Mouse (Mus musculus): ENCODE results near the gene Tmem43. TPM values are rescaled to one million over a fixed set of nuclear protein-coding genes. Genes with fewer than 3 reads are reported as not detected.

Gene Tmem43
- polyA plus RNA-seq, 1 experiment, result 68.1 TPM

GRCm38 (mm10) chr6:91510211-91510610, 36.7 kb downstream of the Tmem43 start:
- Histone ChIP-seq H3K36me3 (ENCODE audit: control insufficient read depth, insufficient read depth) (peaks cover 10% of the 10 kb centered on the region), H3K79me2 (ENCODE audit: control insufficient read depth, insufficient read depth) (peaks cover 13% of the 10 kb centered on the region), H3K4me3 (ENCODE audit: insufficient read depth, poor library complexity, severe bottlenecking) (no peak overlapping the region)

GRCm38 (mm10) chr6:91514135-91514534, 40.6 kb downstream of the Tmem43 start:
- H3K4me3 ChIP-seq (ENCODE audit: insufficient read depth, poor library complexity, severe bottlenecking), result no peak overlapping the region
- peaks cover 48% of the 10 kb centered on the region for H3K79me2 ChIP-seq (ENCODE audit: control insufficient read depth, insufficient read depth)
- peaks cover 18% of the 10 kb centered on the region for H3K79me3 ChIP-seq (ENCODE audit: low read depth)
- peaks cover 21% of the 10 kb centered on the region for H3K36me3 ChIP-seq (ENCODE audit: control insufficient read depth, insufficient read depth)
- no peak for TF ChIP-seq CTCF (IDR thresholded peaks at IDR 0.05; ENCODE audit: control insufficient read depth, insufficient read depth, insufficient read length)
- no peak for TF ChIP-seq USF1 (IDR thresholded peaks at IDR 0.05; ENCODE audit: low read depth)
- no peak for TF ChIP-seq MYOG (IDR thresholded peaks at IDR 0.05; ENCODE audit: control insufficient read depth, extremely low read depth, insufficient read length)
- TF ChIP-seq MAX (IDR thresholded peaks at IDR 0.05), result no peak
- TF ChIP-seq MYOD1 (IDR thresholded peaks at IDR 0.05; ENCODE audit: control insufficient read depth, insufficient read length, low read depth), result no peak
- TF ChIP-seq CEBPB (IDR thresholded peaks at IDR 0.05; ENCODE audit: low read depth), result no peak
- TF ChIP-seq FOSL1 (IDR thresholded peaks at IDR 0.05; ENCODE audit: insufficient read depth, low read length, poor library complexity, severe bottlenecking), result no peak
- H3K27me3 ChIP-seq (ENCODE audit: control insufficient read depth, insufficient read depth, insufficient read length), result no peaks in the 10 kb centered on the region
- H3ac ChIP-seq (ENCODE audit: control insufficient read depth, insufficient read length, low read depth), result no peak overlapping the region

More at GRCm38 (mm10) chr6:91510211-91510610, 36.7 kb downstream of the Tmem43 start:
- Histone ChIP-seq H3K27me3 (ENCODE audit: control insufficient read depth, insufficient read depth, insufficient read length) (no peaks in the 10 kb centered on the region), H3K79me3 (ENCODE audit: low read depth) (no peaks in the 10 kb centered on the region), H3ac (ENCODE audit: control insufficient read depth, insufficient read length, low read depth) (no peak overlapping the region)
- no peak for TF ChIP-seq CEBPB (IDR thresholded peaks at IDR 0.05; ENCODE audit: low read depth)
- no peak for TF ChIP-seq MYOD1 (IDR thresholded peaks at IDR 0.05; ENCODE audit: control insufficient read depth, insufficient read length, low read depth)
- no peak for TF ChIP-seq MYOG (IDR thresholded peaks at IDR 0.05; ENCODE audit: control insufficient read depth, extremely low read depth, insufficient read length)
- no peak for TF ChIP-seq CTCF (IDR thresholded peaks at IDR 0.05; ENCODE audit: control insufficient read depth, insufficient read depth, insufficient read length)
- TF ChIP-seq FOSL1 (IDR thresholded peaks at IDR 0.05; ENCODE audit: insufficient read depth, low read length, poor library complexity, severe bottlenecking), result no peak
- TF ChIP-seq USF1 (IDR thresholded peaks at IDR 0.05; ENCODE audit: low read depth), result no peak

GRCm38 (mm10) chr6:91514737-91515362, 41.3 kb downstream of the Tmem43 start:
- Histone ChIP-seq H3ac (ENCODE audit: control insufficient read depth, insufficient read length, low read depth) (peak overlapping the region; percentile 100), H3K36me3 (ENCODE audit: control insufficient read depth, insufficient read depth) (peaks cover 28% of the 10 kb centered on the region), H3K79me3 (ENCODE audit: low read depth) (peaks cover 18% of the 10 kb centered on the region), H3K79me2 (ENCODE audit: control insufficient read depth, insufficient read depth) (peaks cover 49% of the 10 kb centered on the region), H3K27me3 (ENCODE audit: control insufficient read depth, insufficient read depth, insufficient read length) (no peaks in the 10 kb centered on the region), H3K4me3 (ENCODE audit: insufficient read depth, poor library complexity, severe bottlenecking) (peak overlapping the region; percentile 95)
- TF ChIP-seq CTCF (IDR thresholded peaks at IDR 0.05; ENCODE audit: control insufficient read depth, insufficient read depth, insufficient read length), result no peak
- TF ChIP-seq MYOD1 (IDR thresholded peaks at IDR 0.05; ENCODE audit: control insufficient read depth, insufficient read length, low read depth), result no peak
- no peak for TF ChIP-seq USF1 (IDR thresholded peaks at IDR 0.05; ENCODE audit: low read depth)
- TF ChIP-seq MYOG (IDR thresholded peaks at IDR 0.05; ENCODE audit: control insufficient read depth, extremely low read depth, insufficient read length), result no peak
- TF ChIP-seq MAX (IDR thresholded peaks at IDR 0.05), result no peak
- no peak for TF ChIP-seq CEBPB (IDR thresholded peaks at IDR 0.05; ENCODE audit: low read depth)

GRCm38 (mm10) chr6:91515545-91516449, 42.3 kb downstream of the Tmem43 start, which contains the start of the genes Xpc and Lsm3:
Gene Xpc (minus strand): TSS chr6:91515888.
Gene Lsm3 (plus strand): TSS chr6:91515928.
- H3K79me3 ChIP-seq (ENCODE audit: low read depth), result peaks cover 18% of the 10 kb centered on the region
- peaks cover 58% of the 10 kb centered on the region for H3K79me2 ChIP-seq (ENCODE audit: control insufficient read depth, insufficient read depth)
- H3ac ChIP-seq (ENCODE audit: control insufficient read depth, insufficient read length, low read depth), result peak within 1 kb of the TSS; percentile 100
- TF ChIP-seq FOSL1 (IDR thresholded peaks at IDR 0.05; ENCODE audit: insufficient read depth, low read length, poor library complexity, severe bottlenecking), result no peak
- peak; percentile 75 for TF ChIP-seq MAX (IDR thresholded peaks at IDR 0.05)
- no peaks in the 10 kb centered on the region for H3K27me3 ChIP-seq (ENCODE audit: control insufficient read depth, insufficient read depth, insufficient read length)
- peak within 1 kb of the TSS; percentile 95 for H3K4me3 ChIP-seq (ENCODE audit: insufficient read depth, poor library complexity, severe bottlenecking)
- peaks cover 37% of the 10 kb centered on the region for H3K36me3 ChIP-seq (ENCODE audit: control insufficient read depth, insufficient read depth)

GRCm38 (mm10) chr6:91518454-91519020, 45.0 kb downstream of the Tmem43 start:
- H3K36me3 ChIP-seq (ENCODE audit: control insufficient read depth, insufficient read depth), result peaks cover 63% of the 10 kb centered on the region
- H3K79me2 ChIP-seq (ENCODE audit: control insufficient read depth, insufficient read depth), result peaks cover 58% of the 10 kb centered on the region
- no peak overlapping the region for H3ac ChIP-seq (ENCODE audit: control insufficient read depth, insufficient read length, low read depth)
- peaks cover 18% of the 10 kb centered on the region for H3K79me3 ChIP-seq (ENCODE audit: low read depth)
- H3K27me3 ChIP-seq (ENCODE audit: control insufficient read depth, insufficient read depth, insufficient read length), result no peaks in the 10 kb centered on the region
- no peak for TF ChIP-seq USF1 (IDR thresholded peaks at IDR 0.05; ENCODE audit: low read depth)
- no peak for TF ChIP-seq CEBPB (IDR thresholded peaks at IDR 0.05; ENCODE audit: low read depth)
- TF ChIP-seq CTCF (IDR thresholded peaks at IDR 0.05; ENCODE audit: control insufficient read depth, insufficient read depth, insufficient read length), result no peak
- TF ChIP-seq MYOD1 (IDR thresholded peaks at IDR 0.05; ENCODE audit: control insufficient read depth, insufficient read length, low read depth), result no peak
- H3K4me3 ChIP-seq (ENCODE audit: insufficient read depth, poor library complexity, severe bottlenecking), result no peak overlapping the region

All from C2C12 (cell line).